Mouse (Mus musculus): ENCODE data around the gene Sumo3.

Sumo3 gene

GRCm38 (mm10) chr10:77605908-77606826, at the start of gene Sumo3, which contains the start of gene Gm49325:
Gene Sumo3 (plus strand): TSS chr10:77606097.
Gene Gm49325 (plus strand): TSS chr10:77606197.
- DNase-seq: peak; percentile 95

- no peak for DNase-seq
These were observed 49.3 kb upstream of the Sumo3 start for GRCm38 (mm10) chr10:77556631-77557030.

DNA sequence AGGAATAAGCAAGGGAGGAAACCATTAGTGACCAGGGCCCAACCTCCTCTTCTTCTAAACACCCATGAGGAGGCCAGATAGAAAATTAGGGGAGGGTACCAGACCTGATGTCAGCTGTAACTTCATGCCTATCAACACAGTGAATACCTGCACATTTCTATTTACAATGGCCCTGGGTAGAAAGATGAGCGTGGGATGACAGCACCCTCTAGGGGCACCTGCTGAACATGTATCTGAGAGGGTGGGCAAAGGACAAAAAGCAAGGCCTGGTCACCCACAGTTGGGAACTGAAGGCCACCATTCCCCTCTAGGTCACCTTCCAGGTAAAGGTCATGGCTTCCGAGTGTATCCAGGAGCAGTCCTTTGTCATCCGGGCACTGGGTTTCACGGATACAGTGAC, 48.3 kb upstream of the Sumo3 start:
- no peak for DNase-seq

- DNase-seq: no peak
These were observed 45.8 kb upstream of the Sumo3 start for GRCm38 (mm10) chr10:77560090-77560489.

- DNase-seq: no peak
These were observed 45.1 kb upstream of the Sumo3 start for GRCm38 (mm10) chr10:77560830-77561229.

DNA sequence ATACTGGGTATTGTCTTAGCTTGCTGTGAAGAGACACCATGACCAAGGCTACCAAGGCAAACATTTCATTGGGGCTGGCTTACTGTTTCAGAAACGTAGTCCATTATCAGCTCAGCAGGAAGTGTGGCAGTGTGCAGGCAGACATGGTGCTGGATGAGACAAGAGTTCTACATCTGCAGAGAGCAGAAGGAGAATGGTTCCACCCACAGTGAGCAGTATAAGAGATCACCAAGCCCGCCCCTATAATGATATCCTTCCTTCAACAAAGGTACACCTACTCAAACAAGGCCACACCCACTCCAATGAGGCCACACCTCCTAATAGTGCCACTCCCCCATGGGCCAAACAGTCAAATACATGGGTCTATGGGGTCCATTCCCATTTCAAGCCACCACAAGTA, 44.4 kb upstream of the Sumo3 start:
- no peak for DNase-seq

DNA sequence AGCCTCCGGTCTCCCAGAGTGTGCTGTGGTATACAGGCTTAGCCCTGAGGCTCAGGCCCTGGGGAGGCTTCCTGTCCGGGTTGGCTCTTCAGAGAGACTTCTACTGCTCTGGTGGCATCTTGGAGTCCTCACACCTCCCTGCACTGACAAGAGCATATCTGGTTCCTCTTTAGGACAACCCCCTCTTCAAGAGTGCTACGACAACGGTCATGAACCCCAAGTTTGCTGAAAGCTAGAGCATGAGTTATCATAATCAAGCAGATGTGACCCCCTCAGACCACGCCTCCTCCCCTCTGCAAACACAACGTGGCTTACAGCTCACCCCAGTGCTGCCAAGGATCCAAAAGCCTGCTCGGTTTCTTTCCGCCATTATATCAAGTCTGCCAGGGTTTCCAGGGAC, 40.9 kb upstream of the Sumo3 start:
- no peak for DNase-seq

GRCm38 (mm10) chr10:77566651-77567050, 39.2 kb upstream of the Sumo3 start:
- DNase-seq: peak; percentile 73

GRCm38 (mm10) chr10:77569481-77569880, 36.4 kb upstream of the Sumo3 start:
- no peak for DNase-seq

GRCm38 (mm10) chr10:77569973-77570658, 35.8 kb upstream of the Sumo3 start:
- no peak for DNase-seq

DNA sequence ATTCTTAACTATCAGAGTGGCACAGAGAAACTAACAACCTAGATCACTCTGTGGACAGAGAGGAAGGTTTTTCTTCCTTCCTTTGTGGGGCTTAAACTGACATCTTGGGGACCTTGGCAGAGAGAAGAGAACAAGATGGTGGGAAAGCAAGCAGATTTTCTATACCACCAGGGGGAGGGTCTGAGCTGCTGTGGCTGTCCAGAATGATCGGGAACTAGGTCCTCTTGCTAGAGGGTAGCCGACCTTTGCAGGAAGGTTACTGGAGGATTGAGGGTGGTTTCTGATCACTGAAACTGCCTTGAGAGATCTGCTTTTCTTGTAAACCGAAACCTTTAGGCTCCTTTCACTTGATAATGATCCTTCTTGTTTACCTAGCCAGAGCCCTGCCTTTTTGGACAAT, 33.7 kb upstream of the Sumo3 start:
- DNase-seq: no peak

DNA sequence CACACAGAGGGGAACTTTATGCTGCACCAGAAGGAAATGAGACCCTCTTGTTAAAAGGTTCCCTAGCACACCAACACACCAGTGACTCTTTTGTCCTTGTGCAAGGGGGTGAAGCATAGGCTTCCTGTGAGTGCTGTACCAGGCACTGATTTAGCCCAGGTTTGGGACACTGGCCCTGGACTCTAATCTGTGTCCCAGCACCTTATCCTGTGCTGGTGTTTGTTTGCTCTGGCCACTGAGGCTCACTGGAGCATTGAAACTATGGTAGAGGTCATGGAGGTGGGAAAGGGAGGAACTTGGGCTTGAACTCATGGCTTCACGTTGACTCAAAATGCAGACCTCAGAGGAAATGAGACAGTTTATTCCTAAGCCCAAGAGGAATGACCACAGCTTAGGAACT, 32.7 kb upstream of the Sumo3 start:
- no peak for DNase-seq

DNA sequence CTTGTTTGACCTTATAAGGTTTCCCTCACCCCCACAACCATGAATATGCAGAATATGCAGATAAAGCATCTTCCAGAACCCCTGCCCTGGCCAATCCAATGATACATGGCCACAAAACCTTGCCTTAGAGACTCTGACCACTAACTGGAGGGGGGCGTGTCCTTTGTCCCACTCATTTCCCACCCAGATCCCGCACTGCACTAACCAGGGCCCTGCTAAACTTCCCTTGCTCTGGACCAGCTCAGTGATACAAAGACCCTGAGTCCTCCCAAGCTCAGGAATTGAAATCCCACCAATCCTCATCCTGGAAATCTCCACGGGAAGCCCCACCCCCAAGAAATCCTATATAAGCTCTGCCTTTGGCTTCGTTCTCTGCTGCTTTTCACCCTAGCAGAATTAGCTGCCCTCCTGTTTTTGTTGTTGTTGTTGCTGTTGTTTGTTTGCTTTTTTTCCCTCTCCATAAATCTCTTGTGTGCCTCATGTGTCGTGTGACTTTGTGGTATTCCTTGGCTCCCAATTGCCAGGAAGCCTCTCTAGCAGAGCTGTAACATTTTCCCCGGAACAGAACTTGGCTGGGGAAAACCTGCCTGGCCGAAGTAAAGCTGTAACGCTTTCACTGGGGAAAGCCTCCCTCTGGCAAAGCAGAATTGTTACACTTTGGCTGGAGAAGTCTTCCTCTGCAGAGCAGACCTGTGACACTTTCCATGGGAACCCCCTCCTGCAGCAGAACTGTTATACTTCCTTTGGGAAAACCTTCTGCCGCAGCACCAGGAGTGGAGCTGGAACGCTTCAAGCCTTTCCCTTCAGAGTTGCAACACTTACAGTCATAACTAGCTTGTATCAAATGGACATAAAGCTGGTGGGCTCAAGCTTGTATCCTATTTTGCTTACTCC, 25.6 kb upstream of the Sumo3 start:
- no peak for DNase-seq

- DNase-seq: no peak
These were observed 24.9 kb upstream of the Sumo3 start for GRCm38 (mm10) chr10:77581023-77581407.

DNA sequence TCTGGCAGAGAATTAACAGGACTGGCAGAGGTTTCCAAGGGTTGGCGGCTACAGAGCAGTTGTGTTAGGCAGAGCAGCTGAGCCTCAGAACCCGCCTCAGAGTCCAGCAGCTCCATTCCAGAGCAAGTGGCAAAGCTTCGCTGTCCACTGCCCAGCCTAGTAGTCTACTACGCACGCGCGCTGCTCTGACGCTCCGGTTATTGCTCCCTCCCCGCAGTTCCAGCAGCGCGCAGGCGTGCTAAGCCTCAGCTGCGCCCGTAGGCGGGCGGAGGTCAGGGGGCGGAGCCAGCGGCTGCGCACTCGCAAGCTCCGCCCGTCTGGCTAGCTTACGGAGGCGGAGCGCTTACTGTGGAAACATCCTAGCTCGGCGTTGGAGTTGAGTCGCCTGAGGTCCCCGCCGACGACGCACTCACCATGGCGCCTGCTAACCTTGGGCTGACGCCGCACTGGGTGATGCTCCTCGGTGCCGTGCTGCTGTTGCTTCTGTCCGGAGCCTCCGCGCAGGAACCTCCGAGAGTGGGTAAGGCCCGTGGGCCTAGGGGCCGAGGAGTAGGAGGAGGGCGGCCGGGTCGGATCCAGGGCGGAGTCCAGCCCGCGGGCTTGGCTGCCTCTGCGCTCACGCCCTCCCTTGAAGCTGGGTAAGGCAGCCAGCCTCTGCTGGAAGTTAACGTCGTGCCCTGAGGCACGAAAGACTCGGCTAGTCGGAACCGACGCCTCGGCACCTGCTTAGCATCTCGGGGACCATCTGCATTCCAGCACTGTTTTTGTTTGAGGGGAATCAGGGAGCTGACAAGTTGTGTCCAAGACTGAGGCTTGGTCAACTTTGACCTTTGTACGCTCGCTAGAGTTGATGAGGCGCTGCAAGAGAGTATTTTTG, 24.3 kb upstream of the Sumo3 start, which contains the start of gene Pttg1ip:
TSS of gene Pttg1ip (plus strand) at position 313 of the 877 bp plus-strand sequence.
- DNase-seq: peak; percentile 97

DNA sequence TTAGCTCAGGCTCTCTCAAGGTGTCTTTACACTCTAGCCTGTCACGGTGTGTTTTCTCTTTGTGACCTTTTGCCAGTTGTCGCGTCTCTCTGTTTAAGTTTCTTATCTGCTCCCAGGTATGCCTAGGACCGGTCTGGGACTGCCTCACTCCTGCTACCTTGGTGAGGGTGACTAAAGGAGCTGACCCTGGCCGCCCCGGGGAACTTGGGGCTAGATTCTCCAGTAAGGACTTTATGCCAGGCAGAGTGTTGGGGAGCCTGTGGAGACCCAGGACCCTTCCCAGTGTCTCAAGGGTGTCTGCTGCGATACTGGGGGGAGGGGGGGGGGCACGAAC, 23.6 kb upstream of the Sumo3 start:
- no peak for DNase-seq

DNA sequence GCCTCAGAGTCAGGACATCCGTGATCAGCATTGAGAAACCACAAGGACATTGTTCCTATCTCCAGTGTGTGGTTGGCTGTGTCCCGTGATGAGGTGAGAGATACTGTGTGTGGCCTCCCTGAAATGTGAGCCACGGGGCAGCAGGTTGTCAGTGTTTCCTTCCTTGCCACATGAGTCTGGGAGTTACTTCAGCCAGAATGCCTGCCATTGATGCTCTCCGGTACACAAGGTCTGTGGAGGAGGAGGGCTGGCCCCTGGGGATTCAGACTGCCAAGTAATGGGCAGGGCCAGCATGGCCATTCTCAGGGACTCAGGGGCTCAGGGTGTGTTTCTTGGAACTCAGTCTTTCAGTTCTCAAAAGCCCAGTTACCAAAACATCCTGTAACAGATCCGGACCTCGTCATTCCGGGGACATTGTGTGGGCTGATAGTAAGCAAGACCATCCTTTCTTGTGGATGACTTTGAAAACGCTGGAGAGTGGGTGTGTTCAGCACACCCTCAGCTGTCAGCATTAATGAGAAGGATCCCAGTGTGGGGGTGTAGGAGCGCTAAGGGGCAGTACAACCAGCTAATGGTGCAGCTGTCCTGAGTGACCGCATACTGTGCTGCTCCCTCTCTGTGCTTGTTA, 22.0 kb upstream of the Sumo3 start:
- DNase-seq: no peak

DNA sequence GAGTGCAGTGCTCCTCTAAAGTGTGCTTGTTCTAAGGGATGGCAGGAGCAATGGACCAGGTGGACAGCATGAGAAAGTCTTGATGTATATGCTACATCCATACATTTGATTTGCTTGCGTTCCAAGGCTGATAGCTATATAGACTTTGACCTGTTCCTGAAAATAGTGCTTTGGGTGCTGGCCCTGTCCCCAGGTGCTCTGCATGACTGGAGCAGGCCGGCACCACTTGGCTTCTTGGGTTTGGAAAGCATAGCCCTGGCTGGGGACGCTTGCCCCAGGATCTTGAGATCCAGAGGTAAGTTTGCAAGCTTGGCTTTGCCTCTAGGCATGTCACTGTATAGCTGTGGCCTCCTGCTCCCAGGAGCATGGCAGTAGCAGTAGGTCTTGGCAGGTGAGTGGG, 19.3 kb upstream of the Sumo3 start:
- no peak for DNase-seq

- DNase-seq: no peak
These were observed 18.7 kb upstream of the Sumo3 start for GRCm38 (mm10) chr10:77587091-77587775.

DNA sequence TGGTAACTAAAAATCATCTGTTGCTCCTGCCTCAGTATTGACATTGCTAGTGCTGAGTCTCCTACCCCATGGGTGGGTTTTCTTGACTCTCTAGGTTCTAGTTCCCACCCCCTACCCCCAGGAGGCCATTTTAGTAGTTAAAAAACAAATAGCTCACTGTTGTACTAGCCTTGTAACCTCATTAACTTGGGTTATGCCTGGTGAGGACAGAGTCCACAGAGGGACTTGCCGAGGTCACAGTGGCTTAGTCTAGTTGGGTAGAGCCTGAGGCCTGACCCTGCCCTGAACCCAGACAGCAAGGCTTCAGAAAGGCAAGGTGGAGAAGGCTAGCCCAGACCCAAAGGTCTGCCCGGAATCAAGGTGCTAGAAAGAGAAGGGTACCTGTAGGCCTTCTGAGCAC, 17.9 kb upstream of the Sumo3 start:
- DNase-seq: no peak

DNA sequence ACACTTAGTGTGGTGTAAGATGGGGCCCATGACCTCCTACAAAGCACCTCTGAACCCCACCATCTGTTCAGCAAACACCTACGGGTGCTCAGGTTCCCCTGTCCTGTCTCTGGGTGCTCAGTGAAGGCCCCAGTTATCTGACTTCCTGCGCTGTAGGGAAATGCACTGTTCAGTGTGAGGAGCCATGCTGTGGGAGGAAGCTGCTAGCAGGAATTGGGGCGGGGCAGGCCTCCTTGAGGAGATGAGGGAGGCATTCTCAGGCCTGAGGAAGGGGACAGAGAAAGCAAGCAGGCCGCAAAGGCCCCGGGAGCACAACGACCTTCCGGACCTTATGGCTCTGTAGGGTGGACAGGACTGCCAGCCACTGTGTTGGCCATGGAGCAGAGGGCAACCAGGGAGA, 16.8 kb upstream of the Sumo3 start:
- no peak for DNase-seq
